Mouse (Mus musculus) T-helper 17 cell (primary cell): ENCODE data around the gene Man1b1.

ENCODE experiments used
- in situ Hi-C, 2 experiments: fragments of 300-600 bp; cut with MboI, MseI; formaldehyde crosslinking; loops; 1 replicate in 1 of 2; 2 replicates in 1 of 2; pipeline ENCODE4 v1.15.1; 2025; ENCODE audit warnings: high pct_unique_total_duplicates in 2 of 2

The Man1b1 gene

DNA sequence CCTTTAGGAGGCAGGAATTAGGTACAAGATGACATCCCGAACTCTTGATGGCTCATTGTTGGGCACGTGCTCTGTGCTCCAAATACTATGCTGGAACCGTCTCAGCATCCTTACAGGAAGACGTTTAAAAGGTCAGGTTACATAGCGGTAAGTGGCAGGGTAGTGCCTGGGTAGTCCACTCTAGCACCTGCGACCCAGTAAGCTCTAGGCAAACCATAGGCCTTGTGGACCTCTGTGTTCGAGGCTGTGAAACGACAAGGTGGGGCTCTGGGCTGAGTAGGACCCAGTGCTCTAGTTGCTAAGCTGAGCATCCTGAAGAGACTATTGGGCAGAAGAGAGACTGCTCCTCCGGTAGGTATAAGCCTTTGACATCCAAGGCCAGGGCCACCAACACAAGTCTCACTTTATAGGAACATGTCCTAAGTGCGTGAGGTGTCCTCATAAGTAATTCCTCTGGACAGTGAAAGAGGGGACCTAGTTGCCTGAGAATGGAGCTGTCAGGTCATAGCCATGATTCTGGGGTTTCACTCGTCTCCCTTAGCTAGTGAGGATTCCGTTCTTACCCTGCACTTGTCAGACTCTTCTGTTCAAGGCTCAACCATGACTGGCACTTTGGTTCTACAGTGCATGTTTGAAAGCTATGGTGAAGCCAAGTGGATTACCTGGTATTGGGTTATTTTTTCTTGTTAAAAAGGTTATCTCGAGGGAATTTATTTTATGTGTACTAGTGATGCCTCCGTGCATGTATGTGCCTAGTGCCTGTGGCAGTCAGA is 26.4 kb upstream of the Man1b1 start:
- in situ Hi-C loops: no loop called here

DNA sequence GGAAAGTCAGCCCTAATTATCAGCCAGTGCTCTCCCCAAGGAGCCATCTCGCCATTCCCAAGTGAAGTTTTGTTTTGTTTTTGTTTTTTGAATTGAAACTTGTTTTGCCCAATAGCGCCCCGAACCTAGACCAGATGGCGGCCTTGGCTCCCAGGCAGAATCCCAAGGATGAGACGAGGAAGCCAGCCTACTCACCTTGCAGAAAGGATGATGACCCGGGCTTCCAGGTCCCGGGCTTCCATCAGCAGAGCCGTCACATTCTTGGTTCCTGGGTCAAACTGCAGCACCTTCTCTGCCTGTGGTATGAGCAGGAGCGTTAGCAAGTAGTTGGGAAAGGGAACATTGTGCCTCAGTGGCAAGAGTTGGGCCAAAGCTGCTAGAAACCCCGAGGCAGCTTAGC is 22.0 kb upstream of the Man1b1 start:
- in situ Hi-C loops: no loop called here

- in situ Hi-C loops: no loop called here
Measured at GRCm38 (mm10) chr2:25310969-25311368, 21.2 kb upstream of the Man1b1 start.

- in situ Hi-C loops: no loop called here
Measured at GRCm38 (mm10) chr2:25311491-25311891, 20.6 kb upstream of the Man1b1 start.

- in situ Hi-C loops: no loop called here
Measured at GRCm38 (mm10) chr2:25318119-25318966, 13.8 kb upstream of the Man1b1 start.

GRCm38 (mm10) chr2:25318971-25319773 is 13.0 kb upstream of the Man1b1 start, which contains the start of gene Grin1:
Grin1 (minus strand) TSS chr2:25319187.
- in situ Hi-C loops: no loop called here

GRCm38 (mm10) chr2:25320084-25320483 is 12.1 kb upstream of the Man1b1 start:
- in situ Hi-C loops: no loop called here

DNA sequence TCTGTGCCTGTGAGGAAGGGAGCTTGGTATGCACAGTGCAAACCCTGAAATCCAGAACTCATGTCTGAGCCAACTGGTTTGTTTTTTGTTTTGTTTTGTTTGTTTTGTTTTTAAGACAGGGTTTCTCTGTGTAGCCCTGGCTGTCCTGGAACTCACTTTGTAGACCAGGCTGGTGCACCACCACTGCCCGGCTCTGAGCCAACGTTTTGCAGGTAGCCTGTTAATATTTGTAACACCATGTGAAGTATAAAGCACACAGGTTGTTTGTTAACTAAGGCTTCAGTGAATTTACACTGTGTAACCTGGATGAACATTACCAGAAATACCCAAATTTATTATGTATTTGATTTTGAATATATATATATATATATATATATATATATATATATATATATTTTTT is 6.1 kb upstream of the Man1b1 start:
- in situ Hi-C loops: no loop called here

DNA sequence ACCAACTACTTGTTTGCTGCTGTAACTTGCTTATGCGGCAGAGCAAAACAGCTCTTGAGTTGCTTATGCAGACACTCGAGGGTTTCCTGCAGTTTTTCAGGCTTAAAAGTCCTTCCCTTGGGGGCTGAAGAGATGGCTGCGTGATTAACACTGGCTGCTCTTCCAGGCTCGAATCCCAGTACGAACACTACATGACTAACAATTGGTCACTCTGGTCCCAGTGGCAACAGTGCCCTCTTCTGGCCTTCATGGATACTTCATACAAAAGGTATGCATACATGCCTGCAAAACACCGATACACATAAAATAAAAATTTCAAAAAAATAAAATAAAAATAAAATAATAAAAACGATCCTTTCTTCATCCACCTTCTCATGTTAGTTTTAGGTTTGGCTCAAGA is 3.7 kb upstream of the Man1b1 start:
- in situ Hi-C loops: no loop called here

GRCm38 (mm10) chr2:25331470-25331869 is 668 bp upstream of the Man1b1 start:
- in situ Hi-C loops: loop anchor here (5.0 to 10.0 kb wide), 2 partner anchors 57 to 59 kb away; partner anchors contain the start of genes Anapc2 (in 2 of the 2) and Ssna1 (in 2 of the 2)

DNA sequence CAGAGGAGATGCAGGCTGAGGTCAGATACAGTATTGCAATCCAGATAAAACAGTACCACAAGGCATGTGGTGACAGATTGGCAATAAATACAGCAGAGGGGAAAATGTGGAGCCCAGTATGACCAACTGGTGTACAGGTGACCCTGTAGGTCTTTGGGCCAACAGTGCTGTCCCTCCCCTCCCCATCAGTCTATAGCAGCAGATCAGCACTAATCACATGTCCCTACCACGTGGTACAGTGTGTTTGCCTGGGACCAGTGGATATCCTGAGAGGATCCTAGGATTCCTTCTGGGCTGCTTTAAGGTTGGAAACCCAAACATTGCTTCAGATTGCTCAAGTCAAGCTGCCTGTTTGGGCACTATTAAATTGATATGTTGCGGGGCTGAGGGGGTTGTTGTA is 1.4 kb downstream of the Man1b1 start:
- in situ Hi-C loops: loop anchor here (5.0 to 10.0 kb wide), 2 partner anchors 59 to 61 kb away; partner anchors contain the start of genes Anapc2 (in 2 of the 2) and Ssna1 (in 2 of the 2)

DNA sequence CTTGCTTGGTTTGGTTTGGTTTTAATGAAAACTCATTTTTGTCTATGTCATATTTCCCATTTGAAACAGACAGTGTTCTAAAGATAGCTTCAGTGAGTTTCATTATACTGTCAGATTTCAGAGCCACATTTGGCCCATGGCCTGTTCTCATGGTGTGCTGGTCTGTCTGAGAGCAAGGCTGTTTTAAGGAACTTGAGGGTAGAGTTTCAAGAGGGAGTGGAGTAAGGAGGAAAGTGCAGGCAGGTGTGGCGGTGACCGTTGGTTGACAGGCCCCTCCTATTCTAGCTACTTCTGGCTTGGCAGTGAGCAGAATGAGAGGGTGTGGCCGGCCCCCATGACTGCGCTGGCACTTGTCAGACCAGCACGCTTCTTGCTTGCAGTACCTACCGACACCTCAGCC is 6.2 kb downstream of the Man1b1 start:
- in situ Hi-C loops: loop anchor here in 1 of 2 experiments (10.0 kb wide), 1 partner anchor 64 kb away; the partner anchor contains the start of genes Anapc2 and Ssna1

- in situ Hi-C loops: no loop called here
Measured at GRCm38 (mm10) chr2:25348162-25348561, 16.0 kb downstream of the Man1b1 start.

GRCm38 (mm10) chr2:25349499-25349898 is 17.4 kb downstream of the Man1b1 start:
- in situ Hi-C loops: no loop called here

DNA sequence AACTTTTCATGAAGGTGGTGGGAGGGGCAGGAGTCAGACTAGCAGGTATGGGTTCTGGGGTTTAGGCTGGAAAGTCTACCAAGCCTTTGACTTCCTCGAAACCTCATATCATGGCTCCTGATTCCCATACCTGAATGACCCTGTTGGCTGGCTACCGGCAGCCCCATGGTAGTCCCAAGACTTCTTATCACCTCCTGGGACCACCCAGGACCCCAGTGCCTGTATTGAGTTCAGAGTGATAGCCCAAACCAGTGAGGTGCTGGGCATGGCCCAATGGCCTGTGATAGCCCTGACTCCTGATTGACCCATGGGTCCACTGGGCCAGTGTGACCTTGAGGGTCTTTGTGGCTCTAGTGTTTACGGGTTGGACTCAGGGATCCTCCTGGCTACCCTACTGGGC is 18.6 kb downstream of the Man1b1 start:
- in situ Hi-C loops: no loop called here

DNA sequence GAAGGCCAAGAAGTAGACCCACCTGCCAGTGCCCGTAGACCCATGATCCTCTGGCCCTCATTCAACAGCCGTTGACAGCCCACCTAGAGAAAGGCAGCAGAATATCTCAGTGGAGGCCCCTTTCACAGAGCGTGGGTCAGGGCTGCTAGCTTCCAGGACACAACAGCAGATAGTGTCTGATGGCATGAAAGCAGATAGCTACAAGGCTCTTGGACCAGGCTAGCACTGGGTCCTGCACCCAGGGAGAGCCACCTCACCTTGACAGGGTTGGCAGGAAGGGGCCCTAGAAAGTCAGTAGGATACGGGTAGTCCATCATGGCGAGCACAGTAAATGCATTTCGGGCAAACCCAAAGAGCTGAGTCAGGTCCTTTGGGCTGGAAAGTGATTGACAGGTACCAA is 22.1 kb downstream of the Man1b1 start:
- in situ Hi-C loops: no loop called here

- in situ Hi-C loops: no loop called here
Measured at GRCm38 (mm10) chr2:25355419-25356066, 23.4 kb downstream of the Man1b1 start.

DNA sequence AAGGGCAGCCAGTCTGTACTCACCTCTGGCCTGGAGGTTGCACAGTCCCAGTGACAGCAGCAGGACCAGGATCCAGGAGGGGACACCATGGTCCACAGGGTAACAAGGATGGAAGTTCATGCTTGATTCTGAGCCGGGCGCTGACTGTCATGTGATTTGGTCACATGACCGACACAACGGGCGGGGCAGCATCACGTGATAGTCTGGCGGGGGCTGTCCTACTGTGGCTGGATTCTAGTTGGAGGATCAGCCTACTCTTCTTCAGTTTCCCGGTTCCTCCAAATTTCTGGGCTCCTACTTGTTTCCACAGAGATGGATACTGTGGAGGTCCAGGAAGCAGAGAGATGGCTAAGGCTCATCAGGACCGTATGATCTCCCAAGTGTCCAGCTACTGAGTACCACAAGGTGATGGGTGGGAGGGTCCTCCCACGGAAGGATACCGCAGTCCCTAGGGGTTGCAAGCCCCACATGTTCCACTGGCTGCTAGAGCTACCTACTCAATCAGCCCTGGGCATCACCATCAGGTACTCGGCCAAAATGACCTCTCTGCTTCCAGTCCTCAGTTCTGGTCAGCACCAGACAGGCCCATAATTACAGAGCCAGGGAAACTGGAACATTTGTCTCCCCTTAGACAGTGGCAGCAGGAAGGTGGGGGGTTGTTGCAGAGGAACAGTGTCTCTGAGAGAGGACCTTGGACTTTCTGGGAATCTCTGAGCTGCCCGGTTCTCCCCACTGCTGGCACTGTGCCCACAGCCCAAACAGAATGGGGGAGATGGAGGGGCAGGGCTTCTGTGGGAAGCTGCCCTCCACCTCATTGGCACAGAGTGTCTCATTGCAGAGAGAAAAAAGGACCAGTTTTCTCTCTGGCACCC is 24.3 kb downstream of the Man1b1 start, which contains the start of gene Dpp7:
TSS of gene Dpp7 (minus strand) at position 152 of the 872 bp plus-strand sequence.
- in situ Hi-C loops: no loop called here

- in situ Hi-C loops: loop anchor here in 1 of 2 experiments (5.0 kb wide), 1 partner anchor 1662 kb away; no protein-coding TSS in a partner anchor
Measured at GRCm38 (mm10) chr2:25359848-25360247, 27.7 kb downstream of the Man1b1 start.
